Mouse (Mus musculus): ENCODE data around the gene Retreg2.

Gene Retreg2

DNA sequence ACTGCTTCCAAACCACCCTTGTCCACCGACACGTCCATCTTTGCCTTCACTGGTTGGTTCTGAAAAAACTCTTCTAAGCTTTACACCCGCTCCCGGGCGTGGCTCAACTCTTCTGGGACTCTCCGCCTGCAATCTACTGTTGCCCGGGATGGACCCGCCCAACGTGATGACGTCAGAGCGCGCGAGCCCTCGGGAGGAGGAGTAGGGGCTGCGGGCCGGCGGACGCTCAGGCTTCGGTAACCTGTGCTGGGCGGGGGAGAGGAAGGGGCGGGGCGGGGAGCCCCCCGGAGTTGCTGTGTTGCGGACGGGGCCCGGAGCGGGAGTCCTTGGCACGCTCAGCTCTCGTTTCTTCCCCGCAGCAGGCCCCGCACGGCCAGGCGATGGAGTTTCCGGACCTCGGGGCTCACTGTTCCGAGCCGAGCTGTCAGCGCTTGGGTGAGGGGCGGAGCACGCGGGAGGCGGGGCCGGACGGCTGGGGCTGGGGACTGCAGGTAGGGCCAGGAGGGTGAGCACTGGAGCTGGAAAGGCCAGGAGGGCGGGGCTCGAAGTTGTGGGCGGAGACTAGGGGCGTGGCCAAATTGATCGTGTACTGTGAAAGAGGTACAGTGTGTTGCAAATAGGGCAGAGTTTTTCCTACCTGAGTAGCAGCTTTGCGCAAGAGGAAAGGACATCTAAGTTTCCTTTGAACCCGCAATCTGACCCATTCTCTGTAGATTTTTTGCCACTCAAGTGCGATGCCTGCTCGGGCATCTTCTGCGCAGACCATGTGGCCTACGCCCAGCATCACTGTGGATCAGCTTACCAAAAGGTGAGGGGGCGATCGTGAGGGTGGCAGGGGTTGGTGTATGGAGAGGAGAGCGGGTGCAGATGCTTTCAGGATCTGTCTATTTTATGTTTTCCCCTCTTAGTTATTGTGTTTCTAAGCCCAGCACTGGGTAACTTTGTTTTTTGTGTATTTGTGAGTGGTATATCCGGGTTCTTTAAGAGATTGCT lies 26.2 kb downstream of the Retreg2 start, which contains the start of gene Zfand2b:
Zfand2b (plus strand) TSS at position 175 of the 993 bp plus-strand sequence.
- peak; percentile 82 for DNase-seq (ENCODE audit: low spot score)

GRCm38 (mm10) chr1:75179334-75180104 lies 36.9 kb downstream of the Retreg2 start:
- DNase-seq (ENCODE audit: low spot score) = no peak

DNA sequence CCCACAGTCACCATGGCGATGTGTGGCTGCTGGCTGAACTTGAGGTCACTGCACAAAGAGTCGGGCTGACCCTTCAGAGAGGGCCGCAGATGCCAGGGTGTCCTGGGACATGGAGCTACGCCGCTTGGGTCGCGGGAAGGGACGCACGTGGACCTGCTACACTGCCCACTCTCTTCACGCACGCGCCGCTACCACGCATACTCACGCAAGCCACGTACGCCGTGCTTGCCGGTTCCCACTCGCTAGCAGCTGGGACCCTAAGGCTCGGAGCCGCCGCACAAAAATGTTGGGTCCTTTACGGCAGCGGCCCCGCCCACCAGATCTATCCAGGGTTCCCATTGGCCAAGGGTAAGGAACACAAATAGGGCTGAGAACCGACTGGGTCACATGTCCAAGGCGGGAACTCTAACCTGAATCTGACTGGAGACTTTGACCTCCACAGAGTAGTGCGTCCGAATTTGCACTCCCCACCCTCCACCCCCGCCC lies 37.6 kb downstream of the Retreg2 start, which contains the start of gene Abcb6:
Abcb6 (minus strand) TSS at position 288 of the 486 bp plus-strand sequence.
- DNase-seq (ENCODE audit: low spot score) = peak; percentile 73

GRCm38 (mm10) chr1:75180741-75181140 lies 38.2 kb downstream of the Retreg2 start:
- DNase-seq (ENCODE audit: low spot score) = no peak

- DNase-seq (ENCODE audit: low spot score) = no peak
These were observed 38.8 kb downstream of the Retreg2 start for GRCm38 (mm10) chr1:75181377-75181870.

GRCm38 (mm10) chr1:75182160-75182559 lies 39.6 kb downstream of the Retreg2 start:
- no peak for DNase-seq (ENCODE audit: low spot score)

GRCm38 (mm10) chr1:75185495-75185894 lies 42.9 kb downstream of the Retreg2 start:
- no peak for DNase-seq (ENCODE audit: low spot score)

- no peak for DNase-seq (ENCODE audit: low spot score)
These were observed 44.5 kb downstream of the Retreg2 start for GRCm38 (mm10) chr1:75187126-75187525.

DNA sequence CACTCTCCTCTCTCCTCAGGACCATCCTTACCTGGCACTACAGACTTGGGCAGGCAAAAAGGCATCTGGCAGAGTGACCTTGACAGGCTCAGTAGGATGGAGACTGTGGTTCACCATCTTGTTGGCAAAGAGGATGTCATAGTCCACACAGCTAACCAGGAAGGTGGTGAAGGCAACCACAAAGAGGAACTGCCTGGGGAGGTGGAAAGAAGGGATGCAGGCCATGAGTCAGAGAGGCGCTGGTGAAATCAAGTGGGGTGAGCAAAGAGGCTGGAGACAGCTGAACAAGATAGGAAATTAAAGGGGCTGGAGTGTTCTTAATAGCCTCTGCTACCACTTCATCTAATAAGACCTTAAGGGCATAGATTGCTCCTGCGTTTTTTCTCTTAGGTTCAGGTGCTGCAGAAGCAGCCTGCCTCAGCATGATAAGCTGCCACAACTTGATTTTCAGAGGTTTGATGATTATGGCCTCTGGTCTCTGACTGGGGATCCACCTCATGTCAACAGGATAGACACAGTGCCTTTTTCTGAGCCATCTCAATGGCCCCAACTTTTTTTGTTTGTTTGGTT lies 45.4 kb downstream of the Retreg2 start:
- DNase-seq (ENCODE audit: low spot score) = no peak

DNA sequence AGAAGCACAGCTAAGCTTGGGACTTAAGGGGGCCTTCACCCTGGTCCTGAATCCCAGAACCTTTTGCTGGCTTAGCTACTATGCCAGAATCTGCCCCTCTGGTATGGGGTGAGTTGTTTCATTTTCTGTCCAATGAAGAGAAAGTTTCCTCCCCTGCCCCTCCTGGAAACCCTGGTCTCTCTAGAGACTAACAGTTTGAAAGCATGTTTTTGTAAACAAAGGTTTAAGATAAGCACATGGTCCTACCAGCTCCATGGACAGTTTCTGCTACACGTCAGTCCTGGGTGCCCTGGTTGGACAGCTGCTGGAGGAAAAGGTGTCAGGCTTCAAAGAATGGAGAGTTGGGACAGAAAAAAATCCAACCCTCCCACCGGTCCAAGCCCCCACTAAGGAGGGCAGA lies 48.0 kb downstream of the Retreg2 start:
- DNase-seq (ENCODE audit: low spot score) = no peak

DNA sequence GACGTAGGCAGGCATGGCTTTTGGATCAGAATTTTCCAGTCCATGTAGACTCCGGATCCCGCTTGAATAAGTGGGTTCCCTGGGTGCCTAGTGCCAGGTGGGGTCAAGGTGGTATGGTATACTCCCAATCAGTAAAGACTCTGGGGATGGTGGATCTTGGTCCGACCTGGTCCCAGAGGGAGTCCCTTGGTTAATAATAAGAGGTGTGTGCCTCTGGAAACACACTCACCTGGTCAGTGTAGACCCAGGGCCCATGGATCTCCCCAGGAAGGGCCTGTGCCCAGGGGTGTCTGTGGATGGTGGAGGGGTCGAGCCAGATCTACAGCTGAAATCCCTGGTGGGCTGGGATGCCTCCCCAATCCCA lies 48.7 kb downstream of the Retreg2 start:
- no peak for DNase-seq (ENCODE audit: low spot score)

GRCm38 (mm10) chr1:75191622-75192402 lies 49.2 kb downstream of the Retreg2 start, which contains the start of the genes Ankzf1 and Atg9a:
Gene Ankzf1 (plus strand): TSS chr1:75192151.
Gene Atg9a (minus strand): TSS chr1:75192196.
- DNase-seq (ENCODE audit: low spot score) = peak; percentile 94

- DNase-seq (ENCODE audit: low spot score) = no peak
These were observed 49.9 kb downstream of the Retreg2 start for GRCm38 (mm10) chr1:75192452-75192851.

All from layer of hippocampus, adult 9-10 months (tissue).